Mouse (Mus musculus): ENCODE data around the gene Telo2.
A peak's percentile ranks its signal among the peaks of the same experiment; 100 is the strongest.

Telo2 gene

DNA sequence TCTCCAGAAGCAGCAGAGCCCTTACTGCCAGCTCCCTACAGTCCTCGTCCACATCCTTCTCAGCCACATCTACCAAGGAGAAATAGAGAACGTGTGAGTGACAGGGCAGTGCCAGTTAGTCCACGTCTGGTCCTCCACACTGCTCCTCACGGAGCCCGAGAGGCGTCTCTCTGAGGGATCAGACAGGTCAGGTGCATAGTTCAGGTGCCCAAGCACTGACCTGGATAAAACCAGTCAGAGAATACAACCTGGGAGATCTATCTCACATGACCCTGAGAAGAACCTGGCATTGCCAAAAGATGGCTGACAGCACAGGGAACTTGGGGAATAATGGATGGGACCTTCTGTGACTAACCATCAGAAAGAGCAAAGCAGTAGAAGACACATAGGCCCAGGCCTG, 15.7 kb downstream of the Telo2 start:
- DNase-seq: no peak

DNA sequence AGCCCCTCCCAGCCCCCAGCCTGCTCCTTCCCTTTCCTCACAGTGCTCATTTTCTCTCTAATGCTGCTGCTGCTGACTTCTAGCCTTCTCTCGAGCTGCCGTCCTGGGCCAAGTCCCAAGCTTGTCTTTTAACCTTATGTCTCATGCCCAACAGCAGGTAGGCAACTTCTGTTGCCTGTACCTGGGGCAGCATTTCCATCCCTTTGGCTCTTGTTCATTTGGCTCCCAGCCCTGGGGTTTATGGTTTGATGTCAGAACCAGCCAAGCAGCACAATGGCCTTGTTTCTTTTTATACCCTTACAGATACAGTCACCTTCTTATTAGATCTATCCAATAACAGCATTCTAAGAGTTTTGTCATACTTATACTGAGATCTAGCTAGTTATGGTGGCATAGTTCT, 19.5 kb downstream of the Telo2 start:
- peak; percentile 68 for DNase-seq

DNA sequence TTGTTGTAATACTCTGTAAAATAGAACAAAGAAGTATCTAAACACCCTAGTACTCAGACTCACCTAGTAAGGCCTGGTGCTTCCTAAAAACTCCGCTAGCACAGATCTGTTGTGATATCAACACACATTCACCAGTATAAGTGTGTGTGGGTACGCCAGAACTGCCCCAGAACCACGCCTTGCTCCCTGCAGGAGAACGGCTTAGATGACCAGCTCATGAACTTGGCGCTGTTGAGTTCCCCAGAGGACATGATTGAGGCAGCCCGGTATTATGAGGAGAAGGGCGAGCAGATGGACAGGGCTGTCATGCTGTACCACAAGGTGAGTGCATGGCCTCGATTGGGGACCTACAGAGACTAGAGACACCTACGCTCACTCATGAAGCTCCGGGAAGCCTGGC, 25.3 kb downstream of the Telo2 start:
- DNase-seq: no peak

DNA sequence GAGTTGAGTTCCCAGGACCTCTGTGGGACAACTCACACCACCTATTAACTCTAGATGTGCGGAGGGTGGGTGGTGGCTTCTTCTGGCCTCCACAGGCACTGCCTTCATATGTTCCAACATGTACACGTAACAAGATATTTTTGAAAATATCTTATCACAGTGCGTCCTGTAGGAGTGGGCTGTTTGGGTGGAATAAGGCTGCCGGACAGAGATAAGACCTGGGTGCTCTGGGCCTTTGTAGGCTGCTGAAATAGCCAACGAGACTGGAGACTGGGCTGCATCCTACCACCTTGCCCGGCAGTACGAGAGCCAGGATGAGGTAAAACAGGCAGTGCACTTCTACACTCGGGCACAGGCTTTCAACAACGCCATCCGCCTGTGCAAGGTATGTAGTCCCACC, 26.6 kb downstream of the Telo2 start:
- no peak for DNase-seq

DNA sequence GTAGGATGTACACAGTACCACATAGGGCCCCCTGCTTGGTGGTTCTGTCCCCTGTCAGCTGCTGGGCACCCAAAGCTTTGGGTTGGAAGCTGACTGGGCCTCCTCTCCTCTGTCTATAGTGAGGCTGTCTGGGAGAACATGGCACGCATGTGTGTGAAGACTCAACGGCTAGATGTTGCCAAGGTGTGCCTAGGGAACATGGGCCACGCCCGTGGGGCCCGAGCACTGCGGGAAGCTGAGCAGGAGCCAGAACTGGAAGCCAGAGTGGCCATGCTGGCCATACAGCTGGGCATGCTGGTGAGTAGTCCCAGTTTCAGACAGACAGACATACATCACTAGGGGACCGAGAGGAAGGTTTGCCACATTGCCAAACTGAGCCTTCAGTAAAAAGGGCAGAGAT, 29.0 kb downstream of the Telo2 start:
- no peak for DNase-seq

DNA sequence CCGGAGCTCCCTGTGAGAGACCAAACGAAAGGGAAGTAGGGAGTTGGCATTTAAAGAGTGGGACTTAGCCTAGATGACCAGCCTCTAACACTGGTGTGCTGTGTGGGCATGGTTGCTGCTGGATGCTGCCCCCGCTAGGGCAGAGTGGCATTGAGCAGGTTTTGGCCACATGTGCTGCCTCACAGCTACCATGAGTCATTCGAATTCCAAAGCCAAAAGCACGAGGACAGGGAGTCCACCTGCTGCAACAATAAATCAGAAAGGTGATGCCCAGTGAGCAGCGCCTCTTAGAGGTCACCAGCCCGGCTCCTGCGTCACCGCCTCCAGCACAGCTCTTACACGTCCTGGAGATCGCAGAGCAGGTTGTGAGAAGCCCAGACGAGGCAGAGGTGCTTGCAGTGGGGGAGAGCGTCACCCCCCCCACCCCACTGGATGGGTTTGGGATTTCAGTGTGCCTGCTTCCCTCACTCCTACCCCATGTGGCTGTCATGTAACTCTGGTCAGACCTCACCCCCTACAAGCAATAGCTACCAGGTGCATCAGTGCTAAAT, 30.9 kb downstream of the Telo2 start:
- no peak for DNase-seq

DNA sequence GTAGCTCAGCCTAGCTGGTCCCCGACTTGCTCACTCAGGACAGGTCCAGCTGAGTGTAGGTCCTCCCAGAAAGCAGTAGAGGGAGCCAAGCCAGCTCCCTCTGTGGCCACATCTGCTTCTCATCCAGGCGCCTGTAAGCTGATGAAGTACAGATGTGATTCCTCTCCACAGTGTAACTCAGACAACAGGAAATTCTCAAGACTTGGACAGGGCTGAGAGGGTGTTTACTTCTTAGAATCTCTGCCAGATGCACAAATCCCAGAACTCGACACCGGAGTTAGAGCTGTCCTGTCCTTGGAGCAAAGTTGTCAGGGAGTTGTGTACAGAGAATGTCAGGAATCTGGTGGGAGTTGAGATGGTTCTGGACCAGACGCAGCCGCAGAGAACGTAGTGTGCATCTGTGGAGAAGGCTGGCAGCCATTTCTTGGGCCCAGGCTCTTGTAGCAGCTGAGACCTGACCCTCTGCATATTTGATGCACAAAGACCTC, 32.3 kb downstream of the Telo2 start, which contains the start of gene Tmem204:
TSS of gene Tmem204 (minus strand) at position 148 of the 488 bp plus-strand sequence.
- no peak for DNase-seq

DNA sequence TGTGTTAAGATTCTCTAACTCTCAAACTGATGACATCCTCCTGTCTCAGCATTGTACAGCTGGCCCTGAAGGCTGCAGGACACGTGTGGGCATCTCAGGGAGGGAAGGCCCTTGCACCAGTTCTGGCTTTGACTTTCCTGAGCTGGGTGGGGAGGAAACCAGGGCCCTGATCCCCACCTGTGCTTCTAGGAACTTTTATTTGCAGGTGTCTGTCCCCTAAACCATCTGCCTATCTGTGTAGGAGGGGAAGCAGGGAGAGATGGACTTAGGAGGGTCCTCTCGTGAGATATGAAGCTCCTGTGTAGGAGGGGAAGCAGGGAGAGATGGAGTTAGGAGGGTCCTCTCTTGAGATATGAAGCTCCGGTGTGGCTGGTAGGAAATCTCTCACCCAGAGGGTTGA, 32.9 kb downstream of the Telo2 start:
- DNase-seq: no peak

DNA sequence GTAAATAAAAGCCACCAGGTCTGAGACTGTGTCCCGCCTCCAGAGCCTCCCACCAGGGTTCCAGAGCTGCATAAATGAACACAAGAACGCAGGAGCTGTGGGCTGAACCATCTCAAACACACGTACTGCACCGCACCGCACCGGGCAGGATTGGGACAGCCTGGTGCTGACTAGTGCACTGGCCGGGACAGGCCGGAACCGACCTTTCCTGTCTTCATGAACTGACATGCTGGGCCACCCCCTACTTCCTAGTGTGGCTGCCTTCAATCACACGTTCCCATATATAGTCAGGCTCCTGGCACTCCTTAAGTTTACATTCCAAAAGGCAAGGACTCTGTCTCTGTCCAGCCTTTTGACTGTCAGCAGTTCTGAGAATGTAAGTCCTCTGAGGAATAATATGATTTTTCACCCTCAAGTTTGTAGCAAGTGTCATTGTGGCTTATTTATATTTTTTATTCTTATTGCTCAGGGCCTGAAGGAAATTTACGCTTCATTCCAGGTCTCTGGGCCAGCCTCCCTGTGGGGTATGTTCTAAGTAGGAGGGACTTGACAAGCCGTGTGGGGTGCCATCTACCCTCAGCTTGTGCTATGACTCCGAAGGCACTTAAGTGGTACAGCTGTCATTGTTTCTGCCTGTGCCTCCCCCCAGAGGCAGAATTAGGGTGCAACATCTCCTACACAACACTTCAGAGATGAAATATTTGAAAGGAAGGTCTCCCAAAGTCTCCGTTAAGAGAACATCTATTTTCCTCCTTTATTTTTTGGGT, 33.5 kb downstream of the Telo2 start:
- no peak for DNase-seq

DNA sequence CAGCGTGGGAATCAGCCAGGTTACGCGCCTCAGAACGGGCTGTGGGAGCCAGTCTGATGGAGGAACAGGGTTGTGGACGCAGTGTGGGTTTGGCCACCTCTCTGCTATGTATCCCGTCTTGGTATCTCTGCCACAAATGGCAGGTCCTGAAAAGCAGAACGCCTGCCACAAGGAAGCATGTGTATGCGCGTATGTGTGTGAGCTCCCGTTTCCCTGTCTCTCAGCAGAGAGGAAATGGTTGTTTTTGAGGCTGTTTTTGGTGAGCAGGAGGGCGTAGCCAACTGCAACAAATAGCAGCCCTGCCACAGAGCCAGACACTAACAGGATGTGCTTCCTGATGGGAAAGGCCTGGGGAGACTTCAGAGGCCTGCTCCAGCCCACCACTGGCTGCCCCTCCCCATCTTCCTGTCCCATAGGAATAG, 34.8 kb downstream of the Telo2 start:
- DNase-seq: no peak

DNA sequence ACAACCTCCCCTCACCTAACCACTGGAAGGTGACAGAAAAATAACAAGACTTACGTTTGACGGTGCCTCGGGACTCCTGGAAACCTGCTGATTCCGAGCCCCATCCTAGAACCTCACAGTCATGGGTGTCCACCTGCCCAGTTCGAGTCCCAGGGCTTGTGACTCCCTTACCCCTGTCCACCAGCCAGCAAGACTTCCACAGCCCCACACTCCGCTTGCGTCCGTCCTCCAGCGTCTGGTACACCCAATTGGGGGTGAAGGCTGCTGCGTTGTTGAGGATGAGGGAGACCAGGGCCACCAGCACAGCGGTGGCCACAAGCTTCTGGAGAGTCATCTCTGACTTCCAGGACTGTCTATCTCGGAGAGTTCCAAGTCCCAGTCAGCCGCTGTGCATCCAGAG, 35.6 kb downstream of the Telo2 start:
- DNase-seq: no peak

DNA sequence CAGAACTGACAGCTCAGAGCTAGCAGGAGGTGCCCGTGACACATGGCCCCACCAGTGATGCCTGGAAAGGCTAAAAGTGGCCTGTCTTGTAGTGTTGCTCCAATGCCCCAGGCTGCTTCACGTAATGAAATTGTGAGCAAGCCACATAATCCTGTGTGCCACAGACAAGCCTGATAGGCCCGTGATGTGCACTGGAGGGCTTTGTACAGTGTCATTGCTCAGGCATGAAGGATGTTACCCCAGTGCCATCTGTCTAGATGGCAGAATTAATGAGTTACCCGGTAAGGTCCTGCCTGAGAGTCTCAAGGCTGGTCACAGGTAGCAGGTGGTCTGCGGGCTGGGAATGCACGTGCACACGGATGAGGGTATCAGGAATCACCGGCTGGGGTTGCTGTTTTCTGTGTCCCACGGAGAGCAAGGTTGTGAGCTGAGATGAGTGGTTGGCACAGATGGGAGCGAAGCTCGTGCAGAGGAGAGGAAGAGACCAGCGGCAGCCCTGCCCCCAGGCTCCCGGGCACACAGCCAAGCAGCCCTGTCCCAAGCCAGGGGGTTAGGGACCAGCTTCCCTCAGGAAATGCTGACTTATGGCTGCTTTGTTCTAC, 37.9 kb downstream of the Telo2 start:
- DNase-seq: peak; percentile 62

DNA sequence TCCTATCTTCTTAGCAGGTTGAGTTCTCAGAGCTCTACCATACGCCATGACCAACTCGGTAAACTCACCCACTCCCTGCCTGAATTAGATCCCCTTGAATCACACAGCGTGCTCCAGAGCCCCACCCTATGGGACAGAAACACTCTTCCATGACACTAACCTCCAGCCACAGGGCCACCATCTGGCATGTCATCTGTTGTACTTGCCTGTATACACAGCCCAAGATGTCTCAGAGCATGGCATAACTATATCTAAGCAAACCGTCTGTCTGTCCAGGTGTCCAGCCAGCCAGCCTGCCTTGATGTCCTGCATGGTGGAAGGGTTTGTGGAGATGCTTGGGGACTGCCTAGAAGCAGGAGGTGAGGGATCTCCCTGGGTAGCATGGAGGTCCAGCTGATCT, 38.9 kb downstream of the Telo2 start:
- peak; percentile 57 for DNase-seq

DNA sequence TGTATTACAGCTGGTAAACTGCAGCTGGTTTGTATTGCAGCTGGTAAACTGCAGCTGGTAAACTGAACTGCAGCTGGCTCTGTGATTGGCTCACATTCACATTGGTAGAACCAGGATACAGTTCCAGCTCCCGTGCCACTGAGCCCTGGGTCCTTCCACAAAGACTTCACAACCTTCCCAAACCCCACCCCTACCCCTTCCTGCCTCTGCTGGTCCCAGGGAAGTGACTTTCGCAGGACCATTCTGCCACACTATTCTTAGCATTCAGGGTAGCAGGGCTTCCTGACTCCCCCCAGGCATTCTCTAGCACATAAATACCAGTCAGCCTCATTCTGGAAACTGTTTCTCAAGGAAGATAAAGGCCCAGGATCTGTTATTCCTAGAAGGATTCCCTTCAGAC, 47.1 kb downstream of the Telo2 start:
- DNase-seq: no peak

DNA sequence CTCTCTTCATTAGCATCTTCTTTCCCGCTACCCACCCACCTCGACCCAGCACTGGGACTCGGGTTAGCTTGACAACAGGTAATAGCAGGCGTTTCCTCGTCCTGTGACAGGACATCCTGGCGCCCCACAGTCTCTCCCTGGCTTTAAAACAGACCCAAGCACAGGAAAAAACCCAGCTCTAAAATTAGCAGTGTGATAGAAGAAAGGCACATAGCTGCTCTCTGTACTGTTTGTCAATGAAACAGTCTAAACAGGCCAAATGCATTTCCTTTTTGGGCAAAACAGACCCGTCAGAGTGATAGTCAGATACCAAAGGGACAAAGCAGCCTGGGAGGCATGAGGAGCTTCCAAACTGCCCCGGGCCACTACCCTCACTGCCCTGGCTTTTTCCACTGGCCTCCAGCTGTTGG, 48.3 kb downstream of the Telo2 start:
- DNase-seq: no peak

DNA sequence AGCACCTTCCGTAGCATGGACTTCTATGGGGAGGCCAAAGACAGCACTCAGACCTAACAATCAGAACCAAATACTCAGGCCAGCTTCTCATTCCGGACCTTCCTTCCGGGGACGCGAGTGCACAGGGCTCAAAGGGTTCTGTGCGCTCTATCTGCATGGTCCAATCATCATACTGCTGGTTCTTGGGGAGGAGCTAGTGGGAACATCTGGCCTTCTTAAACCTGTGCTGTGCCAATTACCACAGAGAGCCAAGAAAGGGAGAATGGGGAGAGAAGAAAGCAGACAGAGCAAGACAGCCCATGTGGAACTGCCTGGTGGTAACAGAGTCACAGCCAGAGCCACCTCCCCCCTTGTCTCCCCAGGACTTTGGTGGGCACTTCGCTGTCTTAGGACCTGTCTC, 49.2 kb downstream of the Telo2 start:
- DNase-seq: no peak

DNA sequence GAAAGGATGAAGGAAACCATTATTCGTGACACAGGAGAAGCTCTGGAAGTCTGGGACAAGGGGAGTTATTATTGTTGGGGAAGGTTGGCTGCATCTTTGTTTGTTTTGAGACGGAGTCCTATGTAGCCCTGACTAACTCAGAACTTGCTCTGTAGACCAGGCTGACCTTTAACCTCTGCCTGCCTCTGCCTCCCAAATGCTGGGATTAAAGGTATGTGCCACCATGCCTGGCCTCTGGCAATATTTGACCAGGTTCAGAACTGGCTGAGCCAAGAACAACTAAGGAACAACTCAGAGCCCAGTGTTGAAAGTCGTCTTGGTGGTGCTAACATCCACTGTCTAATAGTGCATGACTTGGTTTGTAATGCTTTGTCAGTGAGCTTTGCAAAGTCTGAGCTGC, 50.6 kb downstream of the Telo2 start:
- DNase-seq: no peak

DNA sequence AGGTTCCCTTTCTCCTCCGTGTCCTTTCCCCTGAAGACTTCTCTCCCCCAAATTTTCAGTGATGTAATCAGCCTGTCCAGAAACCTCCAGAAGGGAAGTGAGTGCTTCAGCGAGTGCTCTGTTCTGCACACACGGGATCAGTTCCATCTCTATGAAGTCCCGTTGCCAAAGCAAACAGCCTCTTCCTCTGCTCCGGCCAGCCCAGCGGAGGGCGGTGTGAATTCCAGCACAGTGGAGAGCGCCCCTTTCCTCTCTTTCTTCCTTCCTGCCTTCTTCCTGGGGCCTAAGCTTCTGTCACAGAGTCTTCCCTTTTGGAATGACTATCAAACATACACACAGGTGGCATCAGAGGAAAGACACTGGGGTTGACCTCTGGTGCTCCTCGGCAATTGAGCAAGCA, 51.4 kb downstream of the Telo2 start:
- no peak for DNase-seq

DNA sequence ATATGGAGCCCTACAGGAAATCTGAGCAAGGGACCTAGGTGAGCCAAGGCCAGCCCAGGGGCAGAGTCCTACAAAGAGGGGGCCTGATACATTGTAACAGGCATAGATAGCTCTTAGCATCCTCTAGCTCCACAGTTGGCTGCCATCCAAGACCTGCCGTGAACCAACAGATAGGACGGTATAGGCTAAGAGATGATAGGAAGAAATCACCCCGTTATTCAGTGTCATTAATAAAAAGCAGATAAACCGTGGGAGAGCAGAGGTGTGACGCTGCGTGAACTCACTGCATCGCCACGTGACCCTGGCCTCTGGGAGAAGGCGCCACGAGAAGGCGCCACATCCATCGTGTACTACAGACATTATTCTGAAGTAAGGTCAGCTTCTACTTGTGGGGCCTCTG, 51.9 kb downstream of the Telo2 start:
- DNase-seq: no peak

DNA sequence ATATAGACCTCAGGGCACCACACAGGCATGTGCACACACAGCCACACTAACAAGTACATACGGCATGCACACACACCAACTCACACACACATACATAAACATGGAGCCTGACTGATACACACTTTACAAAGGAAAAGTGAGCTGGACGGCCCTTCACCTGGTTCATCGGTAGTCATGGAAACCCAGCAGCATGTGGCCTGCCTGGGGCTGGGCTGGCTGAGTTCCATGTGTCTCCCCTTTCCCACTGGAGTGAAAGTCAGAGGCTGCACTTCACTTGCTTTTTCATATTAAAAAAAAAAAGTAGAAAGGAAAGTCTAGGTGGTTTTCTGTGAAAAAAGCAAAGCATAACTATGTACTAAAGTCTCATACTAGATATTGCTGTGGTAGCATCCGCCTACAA, 52.5 kb downstream of the Telo2 start:
- DNase-seq: no peak

DNA sequence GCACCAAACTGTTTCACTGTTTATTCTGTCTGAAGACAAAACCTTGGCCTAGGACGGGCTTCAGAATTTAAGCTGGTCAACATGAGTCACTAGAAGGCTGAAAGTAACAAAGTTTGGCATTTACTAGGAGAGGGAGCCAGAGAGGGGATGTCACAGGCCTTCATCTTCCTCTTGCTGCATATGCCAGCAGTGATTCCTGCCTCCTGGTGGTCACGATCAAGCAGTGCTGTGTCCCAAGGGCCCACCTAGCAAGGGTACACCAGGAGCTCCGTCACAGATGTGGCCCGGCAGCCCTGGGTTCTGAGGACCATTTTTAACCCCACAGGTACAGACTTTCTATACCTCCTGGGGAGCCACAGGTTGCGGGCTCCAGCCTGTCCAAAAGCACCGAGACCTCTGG, 58.7 kb downstream of the Telo2 start:
- no peak for DNase-seq

DNA sequence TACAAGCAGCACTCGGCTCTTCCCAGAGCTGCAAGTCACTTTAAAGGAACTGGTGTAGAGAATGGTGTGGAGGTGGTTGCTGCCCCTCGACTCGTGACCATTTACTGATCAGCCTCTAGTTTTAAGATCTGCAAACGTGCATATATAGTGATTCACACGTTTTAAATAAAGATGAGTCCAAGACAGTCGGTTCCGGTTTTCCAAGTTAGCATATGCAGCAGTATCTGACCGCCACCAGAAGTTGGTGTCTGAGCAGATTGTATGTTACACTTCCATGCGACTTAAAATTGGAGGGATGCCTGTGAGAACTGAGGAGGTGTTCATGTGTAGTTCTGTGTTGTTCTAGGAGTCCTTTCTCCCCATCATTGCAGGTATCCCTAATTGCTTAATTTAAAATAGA, 62.5 kb downstream of the Telo2 start:
- DNase-seq: no peak

Measured in cerebellum, adult 11-12 months (tissue).